Mouse (Mus musculus): ENCODE data around the gene Adra1b.

The Adra1b gene

DNA sequence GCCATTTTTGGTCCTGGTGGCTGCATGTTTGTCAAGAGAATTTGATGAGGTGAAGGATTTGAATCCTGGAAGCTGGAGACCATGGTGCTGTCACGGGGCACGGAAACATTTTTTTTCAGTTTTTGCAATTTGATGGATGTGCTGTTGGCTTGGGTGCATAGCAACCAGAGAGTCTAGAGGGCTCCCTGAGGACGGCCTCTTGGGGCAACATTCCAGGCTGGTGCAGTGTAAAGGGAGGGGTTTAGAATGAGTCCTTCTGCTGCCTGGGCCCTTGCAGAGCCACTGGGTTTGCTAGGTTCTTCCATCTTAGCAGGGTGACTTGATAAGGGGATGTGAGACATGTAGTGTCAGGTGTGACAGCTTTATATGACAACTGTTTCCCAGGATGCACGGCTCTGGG is 8.5 kb downstream of the Adra1b start:
- DNase-seq, result no peak

DNA sequence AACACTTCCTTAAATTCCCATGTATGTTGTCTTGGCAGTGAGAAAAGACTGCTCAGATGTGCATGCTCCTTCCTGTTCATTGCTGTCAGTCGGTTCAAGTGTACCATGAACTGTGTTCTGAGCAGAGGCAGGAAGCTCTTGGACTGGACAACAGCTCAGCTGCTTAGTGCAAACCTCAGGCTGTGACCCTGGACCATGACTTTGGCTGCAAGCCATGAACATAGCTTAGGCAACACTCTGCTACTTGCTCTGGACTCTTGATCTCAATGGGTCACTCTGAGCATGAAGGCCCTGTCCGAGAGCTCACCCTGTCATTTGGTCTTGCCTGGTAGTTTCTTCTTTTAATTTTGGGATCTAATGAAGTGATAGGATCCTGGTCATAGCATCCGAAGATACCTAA is 9.6 kb downstream of the Adra1b start:
- peak; percentile 87 to 91 for DNase-seq

DNA sequence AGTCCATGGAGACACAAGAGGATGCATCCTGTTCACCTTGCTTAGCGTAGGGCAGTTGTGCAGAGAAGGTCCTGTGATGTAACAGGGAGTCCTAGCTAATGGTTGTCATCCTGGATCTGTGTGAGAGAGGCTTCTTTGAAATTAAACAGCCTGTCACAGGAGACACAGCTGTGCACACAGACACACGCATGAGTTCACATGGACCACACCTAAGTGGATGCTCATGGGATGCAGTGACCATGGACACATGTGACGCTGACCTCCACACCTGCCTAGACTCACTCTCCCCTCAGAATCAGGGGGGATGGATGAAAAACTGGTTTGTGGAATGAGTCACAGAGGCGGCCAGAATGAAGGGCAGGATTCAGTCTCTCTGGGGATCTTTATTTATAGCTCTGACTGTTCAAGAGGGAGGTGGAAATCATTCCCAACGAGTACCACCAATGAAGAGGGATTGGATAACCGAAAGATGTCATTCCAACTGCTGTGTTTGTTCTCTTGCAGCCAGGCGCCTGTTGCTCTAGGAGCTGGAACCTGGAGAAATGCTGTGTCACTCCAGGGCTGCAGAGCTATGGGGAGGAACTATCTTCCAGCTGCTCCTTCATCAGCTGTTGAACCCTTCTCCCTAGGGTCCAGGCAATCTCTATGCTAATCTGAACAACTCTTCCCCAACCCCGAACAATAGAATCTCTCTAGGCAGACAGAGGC is 11.6 kb downstream of the Adra1b start:
- no peak for DNase-seq

DNA sequence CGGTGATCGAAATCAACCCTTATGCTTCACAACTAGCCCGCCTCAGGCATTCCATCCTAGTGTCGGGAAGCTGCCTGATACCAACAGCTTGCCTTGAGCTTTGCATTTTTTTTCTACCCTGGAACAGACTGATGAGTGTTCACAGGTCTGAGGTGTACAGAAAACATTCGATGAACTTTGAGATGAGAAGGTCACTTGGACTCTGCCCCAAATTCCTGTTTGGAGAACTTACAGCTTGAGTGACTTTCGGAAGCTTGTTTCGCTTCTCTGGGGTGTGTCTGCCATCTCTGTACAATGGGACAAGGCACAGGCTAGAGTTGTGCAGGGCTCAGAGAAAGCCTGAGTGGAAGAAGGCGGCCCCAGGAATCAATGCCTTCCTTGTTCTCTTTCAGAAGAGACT is 12.3 kb downstream of the Adra1b start:
- DNase-seq, result peak in 1 of 2 experiments; percentile 45

DNA sequence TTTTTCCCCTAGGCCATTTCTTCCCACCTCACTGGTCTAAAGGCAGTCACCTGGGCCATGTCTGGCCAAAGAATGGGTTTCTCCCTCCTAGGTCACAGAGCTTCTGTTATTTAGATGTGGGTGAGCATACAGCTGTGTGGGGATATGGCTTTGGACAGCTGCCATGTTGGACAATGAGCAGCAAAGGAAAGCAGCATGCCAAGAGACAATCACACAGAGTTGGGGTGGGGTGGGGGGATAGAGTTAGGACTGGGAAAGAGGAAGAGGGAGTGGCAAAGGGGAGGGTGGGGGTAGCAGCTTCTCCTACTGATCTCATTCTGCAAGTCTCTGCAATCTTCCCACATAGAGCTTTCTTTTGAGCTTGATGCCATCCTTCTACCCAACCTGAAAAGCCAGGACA is 13.4 kb downstream of the Adra1b start:
- no peak for DNase-seq

DNA sequence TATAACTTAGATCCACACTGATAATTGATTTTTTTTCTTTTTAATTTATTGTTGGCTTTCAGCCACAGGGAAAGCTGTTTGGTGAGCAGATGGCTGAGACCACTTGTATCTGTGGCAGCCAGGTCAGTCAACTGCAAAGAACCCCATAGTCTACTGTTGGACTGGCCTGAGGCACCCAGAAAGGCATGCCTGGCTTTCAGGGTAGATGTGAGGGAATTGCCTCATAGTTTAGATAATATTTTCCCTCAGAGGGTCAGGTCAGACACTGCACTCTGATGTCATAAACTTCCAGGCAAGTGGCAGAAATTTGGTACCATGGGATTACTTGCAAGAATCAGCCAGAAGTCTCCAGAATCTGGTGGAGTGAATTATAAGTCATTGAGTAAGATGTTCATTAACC is 16.5 kb downstream of the Adra1b start:
- no peak for DNase-seq

DNA sequence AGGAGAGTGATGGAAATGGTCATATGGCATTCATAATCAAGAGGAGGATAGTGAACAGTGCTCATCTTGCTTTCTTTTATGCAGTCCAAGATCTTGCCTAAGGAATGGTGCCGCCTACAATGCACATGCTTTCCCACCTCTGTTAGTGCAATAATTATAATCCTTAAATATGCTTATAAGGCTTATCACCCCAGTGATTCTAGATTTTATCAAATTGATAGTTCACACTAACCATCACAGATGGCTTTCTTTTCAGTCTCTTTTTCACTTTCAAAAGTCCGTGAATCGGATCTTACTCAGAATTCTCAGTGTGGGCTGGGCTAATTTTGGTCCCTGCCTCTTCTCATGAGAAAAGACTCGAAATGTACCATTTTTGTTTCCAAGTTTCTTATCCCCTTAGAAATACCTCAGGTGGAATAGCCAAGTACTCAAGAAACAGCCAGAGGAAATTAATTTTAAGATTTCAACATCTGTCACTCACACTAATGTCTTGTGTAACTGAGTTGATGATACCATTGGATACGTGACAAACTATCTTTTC is 17.3 kb downstream of the Adra1b start:
- no peak for DNase-seq

DNA sequence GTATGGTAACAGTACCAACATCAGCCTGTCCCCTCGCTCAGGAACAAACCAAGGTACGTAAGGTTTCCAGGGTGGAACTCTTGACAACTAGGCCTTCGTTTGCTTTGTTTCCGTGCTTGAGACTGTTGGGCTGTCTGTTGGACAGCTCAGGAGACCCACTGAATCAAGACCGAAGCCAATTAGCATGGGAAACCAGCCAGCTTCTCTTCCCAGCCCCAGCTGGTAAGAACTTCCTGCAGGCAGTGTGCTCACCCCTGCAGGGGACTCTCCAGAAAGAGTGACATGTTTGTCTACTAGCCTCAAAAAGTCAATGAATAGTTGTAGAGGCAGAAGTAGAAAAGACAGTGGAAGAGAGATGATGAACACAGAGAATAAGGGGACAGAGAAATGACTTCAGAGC is 23.8 kb downstream of the Adra1b start:
- DNase-seq, result no peak

DNA sequence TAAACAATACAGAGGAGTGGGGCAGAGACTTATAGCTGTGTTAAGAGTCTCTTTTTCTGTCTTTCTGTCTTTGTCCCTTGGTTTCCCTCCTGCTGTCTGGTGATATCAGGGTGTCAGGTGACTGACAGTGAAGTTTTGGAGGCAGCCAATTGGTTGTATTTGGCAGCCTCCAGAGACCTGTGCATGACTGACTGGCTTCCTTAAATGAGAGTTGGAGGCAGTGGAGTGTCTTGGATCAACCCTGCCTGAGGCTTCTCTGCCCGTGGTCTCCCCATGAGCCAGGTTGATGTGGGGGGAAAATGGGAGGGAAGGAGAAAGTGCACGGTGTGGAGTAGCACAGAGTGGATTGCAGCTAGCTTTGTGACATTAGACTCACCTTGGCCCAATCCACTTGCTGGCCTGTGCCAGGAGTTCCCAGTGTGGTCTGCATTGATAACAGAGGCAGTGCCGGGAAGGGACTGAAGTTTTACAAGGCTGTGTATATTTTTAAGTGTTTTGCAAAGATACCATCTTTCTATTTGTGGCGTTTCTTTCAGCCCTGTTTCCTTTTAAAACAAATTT is 33.2 kb downstream of the Adra1b start:
- DNase-seq, result no peak

DNA sequence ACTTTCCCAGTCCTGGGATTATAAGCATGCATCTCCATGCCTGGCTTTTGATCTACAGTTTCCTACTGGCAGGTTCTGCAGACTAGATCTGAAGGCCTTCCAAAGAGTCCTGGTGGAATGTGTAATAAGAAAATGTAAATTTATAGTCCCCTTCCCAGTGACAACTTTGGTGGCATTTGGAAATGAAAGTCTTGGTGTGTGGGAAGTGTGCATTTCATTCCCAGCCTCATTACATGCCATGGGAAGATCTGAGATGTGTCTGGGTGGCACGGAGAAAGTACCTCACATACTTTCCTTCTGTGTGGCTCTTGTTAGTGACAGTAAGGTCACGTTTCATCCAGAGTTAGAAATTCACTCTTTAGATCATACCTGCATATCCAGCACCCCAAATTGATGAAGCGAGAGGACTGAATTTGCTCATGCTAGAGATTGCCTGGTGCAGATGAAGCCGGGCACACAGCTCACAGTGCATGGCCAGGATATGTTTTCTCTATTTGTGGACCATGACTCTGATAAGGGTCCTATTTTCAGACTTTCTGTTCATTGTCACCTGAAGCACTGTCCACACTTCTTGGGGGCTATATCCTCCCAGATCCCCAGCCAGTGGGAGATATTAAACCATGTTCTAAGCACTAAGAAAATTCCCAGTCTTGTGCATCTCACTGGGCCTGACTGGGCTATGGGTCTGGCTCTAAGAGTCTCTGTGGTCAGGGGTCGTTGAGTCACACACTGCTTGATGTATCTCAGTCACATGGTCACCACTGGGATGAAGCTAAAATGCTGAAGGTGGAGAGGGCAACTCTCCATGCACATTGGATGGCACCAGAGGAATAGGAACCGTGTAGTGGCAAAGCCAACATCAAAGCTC is 35.5 kb downstream of the Adra1b start:
- DNase-seq, result no peak

DNA sequence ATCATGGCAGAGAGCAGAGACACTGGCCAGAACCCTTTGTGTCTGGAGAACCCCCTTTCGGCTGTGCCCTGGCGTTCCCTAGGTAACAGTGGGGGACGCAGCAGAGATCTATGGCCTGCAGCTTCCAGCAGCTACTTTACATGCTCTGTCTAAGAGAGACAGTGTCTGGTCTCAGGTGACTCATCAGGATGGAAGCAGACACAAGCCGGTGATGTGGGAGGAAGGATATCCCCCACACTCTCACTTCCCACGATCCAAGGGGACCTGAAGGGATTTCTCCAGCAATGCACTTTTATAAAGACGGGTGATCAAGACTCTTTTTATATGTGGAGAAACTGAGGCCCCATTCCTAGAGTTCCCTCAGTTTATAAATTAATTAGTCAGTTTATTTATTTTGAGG is 48.0 kb downstream of the Adra1b start:
- no peak for DNase-seq

DNA sequence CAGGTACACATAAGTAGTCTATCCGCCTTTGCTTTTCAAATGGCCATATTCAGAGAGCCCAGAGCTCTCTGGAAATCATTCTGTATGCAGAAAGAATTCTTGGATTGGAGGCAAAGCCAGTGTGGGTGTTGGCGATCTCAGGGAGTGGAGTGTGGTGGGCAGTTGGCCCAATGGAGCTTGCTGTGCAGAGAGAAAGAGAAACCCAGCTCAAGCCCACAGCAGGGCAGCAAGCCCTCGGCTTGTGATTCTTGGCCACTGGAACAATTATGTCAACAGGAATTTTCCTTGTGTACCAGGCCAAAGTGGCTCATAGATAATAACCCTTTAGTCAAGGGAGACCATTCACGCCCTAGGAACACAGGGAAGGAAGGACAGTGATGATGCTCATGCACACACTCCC is 53.0 kb downstream of the Adra1b start:
- DNase-seq, result no peak

DNA sequence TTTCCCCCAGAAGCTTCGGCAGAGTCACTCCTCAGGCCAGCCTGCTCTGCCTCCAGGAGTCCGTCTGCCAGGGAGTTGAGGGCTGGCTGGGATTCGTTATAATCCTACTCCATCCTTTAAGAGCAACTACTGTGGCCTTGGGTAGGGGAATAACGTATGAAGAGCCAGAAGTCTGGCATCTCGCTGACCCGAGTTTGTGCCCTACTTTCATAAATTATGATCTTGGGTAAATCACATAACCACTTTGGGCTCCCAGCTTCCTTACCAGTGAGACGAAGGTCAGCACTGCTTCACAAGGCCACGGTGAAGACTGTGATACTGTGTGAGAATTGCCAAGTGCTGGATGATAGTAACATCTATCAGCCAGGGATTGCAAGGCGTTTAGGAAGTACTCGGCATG is 59.4 kb downstream of the Adra1b start:
- no peak for DNase-seq

DNA sequence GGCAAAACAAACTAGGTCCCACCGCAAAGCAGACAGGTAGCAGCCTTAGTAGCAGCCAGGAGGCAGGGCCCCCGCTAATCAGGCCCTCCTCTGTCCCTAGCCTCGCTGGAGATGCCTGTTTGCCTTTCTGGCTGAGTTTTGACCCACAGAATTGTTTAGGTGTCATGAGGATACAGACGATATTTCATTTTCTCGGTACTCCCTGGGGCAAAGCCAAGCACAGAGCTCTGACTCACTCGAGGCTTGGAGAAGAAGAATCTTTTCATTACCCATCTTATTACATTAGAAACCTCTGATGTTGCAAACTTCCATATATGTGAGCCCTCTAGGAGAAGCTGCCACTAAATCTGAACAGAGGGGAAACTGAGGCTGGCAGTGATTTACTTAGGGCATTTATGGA is 60.5 kb downstream of the Adra1b start:
- no peak for DNase-seq

DNA sequence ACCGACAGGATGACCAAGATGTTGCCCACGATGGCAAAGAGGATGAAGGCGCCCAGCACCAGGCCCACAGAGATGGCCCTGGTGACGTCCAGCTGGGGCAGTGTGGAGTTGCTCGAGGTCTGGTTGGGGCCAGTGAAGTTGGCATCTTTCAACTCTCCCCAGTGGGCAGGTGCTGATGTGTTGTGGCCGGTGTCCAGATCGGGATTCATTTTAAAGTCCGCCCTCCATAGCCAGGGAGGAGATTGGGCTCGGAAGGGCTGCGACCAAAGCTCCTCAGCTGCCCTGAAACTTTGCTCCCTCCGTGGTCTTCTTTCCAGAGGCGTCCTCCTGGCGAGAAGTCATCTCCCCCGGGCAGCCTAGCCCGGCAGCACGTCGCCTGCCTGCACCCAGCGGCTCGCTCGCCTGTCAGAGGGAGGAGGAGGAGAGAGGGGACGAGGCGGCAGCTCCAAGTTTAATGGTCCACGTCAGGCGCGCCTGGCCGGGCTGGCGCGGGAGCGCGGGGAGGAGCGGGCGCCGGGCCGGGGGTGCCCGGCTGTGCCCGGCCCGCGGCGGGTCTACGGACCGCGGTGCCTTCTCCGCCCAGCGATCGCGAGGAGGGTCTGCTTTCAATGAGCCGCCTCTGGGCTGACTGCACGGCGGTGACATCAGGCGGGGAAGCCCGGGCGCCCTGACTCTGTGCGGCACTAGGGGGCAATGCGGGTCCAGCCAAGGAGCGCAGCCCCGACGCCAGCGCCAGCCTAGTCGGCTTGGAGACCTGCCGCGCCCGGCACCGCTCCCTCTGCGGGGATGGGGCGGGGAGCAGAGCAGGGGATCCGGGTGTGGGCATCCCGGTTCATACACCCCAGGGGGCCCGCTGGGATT is 64.9 kb downstream of the Adra1b start:
- DNase-seq, result peak; percentile 74

DNA sequence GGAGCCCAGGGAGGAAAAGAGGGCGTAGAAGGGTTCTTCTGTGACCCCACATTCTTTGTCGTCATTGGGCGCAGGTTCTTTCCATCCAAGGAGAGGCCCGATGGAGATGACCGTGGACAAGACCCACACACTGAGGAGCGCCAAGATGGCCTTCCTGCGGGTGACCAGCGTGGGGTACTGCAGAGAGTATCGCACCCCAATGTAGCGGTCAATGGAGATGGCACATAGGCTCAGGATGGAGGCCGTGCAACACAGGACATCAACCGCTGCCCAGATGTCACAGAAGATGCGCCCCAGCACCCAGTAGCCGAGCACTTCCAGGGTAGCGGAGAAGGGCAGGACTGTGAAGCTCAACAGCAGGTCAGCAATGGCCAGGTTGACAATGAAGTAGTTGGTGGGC is 65.6 kb downstream of the Adra1b start:
- DNase-seq, result no peak

DNA sequence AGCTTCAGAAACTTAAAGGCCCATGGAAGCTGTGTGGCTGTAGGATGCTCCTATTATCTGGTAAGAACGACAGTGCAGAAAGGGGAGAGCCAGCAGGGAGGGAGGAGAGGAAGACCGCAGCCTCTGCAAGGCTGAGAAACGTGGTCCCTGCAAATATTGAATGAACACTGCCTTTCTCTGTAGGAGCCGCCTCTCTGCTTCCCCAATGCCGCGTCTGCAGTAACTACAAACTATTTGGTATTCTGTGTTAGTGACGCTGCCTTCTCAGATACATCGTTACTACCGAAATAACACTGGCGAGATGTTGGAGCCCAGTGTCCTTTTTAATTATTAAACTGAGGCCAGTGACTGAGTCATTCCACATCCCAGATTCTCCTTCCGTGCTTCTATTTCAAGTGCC is 66.5 kb downstream of the Adra1b start:
- DNase-seq, result no peak

DNA sequence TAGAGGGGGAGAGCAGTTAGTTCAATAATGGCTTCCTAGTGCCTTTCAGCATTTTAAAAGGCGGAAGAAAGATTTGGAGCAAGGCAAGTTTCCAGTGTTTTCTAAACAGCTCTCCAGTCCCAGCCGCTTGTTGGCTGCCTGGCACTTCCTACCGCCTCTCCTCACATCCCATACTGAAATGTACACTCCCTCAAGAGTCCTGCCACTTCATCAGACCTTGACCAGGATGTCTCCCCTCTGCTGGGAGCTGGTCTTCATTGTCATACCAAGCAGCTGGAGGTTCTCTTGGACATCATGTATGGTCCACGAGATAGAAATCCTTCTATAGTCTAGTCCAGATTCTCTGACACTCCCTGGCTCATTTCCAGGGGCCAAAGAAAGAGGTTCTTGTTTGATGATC is 69.5 kb downstream of the Adra1b start:
- DNase-seq, result no peak

DNA sequence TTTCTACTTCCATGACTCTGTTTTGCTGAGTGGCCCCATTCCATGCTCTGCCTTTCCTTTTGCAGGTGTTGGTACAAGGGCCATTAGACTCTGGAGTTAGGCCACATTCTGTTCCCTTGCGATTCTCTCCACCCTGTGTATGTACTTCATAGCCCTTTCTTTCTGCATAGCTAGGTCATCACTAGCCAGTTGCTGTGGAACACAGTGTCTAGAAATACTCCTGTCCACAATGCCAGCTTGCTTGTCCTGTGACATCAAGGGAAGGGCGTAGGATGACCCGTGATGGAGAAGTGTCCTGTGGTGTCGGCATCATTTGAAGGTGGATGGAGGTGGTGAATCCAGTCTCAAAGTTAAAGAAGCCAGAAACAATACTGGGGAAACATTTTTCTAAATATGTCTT is 74.2 kb downstream of the Adra1b start:
- DNase-seq, result no peak

DNA sequence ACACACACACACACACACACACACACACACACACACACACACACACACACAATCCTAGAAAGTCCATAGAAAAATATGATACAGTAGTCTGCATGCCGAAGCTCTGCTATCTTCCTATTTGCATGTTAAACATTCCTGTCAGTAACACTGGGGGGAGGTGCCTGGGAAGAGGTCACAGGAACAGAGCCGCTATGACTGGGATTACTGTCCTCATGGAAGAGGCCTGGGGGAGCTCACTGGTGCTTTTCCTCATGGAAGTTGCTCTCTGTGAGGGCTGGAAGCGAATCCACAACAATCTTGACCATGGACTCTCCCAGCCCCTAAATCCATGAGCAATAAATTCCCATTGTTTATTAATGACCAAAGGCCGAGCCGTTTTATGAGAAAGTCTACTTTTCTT is 77.7 kb downstream of the Adra1b start:
- no peak for DNase-seq

DNA sequence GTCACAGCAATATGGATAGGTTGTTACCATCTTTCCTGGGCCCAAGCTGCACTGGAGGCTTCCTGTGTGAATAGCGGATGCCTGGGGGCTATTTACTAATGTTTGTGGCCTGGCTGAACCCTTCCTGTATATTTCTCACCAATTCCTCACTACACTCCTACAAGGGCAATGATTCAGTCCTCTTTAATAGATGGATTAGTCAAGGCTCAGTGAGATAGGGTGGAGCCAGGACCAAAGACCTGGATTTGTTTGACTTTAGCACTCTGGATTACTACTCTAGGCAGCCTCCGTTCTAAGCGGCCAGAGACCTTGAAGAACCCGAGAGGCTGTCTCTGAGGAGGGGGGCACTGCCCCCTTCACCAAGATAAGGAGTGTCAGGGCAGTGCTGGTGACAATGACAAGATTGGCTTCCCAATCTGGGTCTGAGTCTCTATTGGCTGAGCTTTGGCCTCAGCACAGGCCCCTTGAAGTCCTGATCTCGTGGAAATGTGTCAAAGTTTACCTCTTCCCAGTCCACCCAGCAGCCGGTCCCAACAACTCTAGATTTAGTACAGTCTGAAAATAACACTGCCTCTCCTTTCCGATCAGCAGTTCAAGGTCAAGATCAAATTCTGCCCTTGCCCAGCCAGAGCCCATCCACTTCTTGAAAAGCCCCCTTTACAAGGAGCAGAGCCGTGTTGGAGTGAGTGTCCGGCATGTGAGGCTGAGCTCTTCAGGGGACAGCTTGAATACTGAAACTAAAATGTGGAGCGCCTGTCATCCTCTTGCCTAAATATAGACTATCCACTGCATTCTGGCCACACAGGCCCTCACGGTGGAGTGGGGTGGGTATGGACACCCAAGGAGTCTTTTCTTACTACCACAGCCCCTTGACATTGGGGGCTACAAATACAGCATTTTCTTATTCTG is 80.2 kb downstream of the Adra1b start:
- no peak for DNase-seq

Data from kidney, postnatal 25 days (tissue).